Mouse (Mus musculus) right cerebral cortex, postnatal 36 days (tissue): ENCODE results near the gene Vmn2r110.

Source experiments
- DNase-seq, 2 experiments: peaks; one replicate each; pipeline ENCODE4 v3.0.0; 2022; ENCODE audit warnings: low spot score in 2 of 2, mixed read lengths in 1 of 2

Vmn2r110 gene

DNA sequence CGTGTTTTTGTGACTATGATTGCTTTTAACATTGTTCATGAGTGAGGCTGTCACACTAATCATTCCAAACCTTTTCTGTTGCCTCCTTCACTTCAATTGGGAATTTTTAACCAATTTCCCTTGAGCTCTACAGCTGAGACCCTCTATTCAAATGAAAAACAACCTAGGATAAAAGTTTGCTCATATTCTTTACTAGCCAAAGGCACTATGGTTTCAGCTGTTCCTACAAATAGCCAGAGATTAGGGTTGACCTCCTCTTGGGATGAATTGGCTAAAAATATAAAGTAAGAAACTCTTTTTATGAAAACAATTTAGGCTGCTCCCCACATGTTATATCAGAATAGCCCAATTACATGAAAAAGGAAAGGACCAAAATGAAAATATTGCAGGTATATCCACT, at the start of gene Vmn2r110:
Gene Vmn2r110 (minus strand): TSS at position 101 of the 400 bp plus-strand sequence.
- no peak for DNase-seq

DNA sequence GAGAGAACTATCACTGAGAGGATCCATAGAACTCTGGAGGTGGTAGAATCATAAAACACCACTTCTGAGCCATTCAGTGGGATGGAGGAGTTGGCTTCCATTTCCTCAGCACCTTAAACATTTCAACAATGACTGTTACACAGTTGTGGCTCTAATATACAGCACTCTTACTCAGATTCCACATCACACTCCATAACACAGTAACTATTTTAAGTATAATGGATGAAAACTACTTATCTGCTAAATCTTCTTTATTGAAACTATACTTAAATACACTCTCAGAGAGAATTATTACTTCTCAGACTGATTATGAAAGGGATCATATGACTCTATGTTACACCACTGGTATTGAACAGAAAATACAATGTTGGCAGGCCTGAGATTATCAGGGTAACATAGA, 28.6 kb upstream of the Vmn2r110 start, which contains the start of gene Fpr-rs3:
Gene Fpr-rs3 (minus strand): TSS at position 101 of the 400 bp plus-strand sequence.
- DNase-seq, result no peak

DNA sequence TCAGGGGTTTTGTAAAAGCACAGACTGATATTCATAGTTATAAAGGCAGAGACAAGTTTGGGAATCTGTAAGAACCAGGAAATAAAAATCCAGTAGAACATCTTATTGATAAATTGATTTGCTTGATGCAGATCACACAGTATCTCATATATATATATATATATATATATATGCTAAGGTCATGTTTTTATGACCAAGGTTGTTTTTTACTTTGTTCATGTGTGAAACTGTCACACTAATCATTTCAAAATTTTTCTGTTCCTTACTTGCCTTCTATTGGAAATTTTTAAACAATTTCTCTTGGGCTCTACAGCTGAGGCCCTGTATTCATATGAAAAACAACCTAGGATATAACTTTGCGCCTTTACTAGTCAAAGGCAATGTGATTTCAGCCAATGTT, 31.6 kb downstream of the Vmn2r110 start, which contains the start of gene Vmn2r109:
Gene Vmn2r109 (minus strand): TSS at position 101 of the 400 bp plus-strand sequence.
- DNase-seq, result no peak
